Mouse (Mus musculus): ENCODE results near the gene Frat2. TPM values are rescaled to one million over a fixed set of nuclear protein-coding genes. Genes with fewer than 3 reads are reported as not detected.

Frat2 gene
- total RNA-seq, 4 experiments from 2014 or later, result 1.8 to 4.4 (median 3.8) TPM

GRCm38 (mm10) chr19:41844345-41844744, 3.6 kb downstream of the Frat2 start:
- no peak for DNase-seq

- DNase-seq, result no peak
These were observed 5.2 kb downstream of the Frat2 start for GRCm38 (mm10) chr19:41842706-41843105.

GRCm38 (mm10) chr19:41842196-41842595, 5.7 kb downstream of the Frat2 start:
- DNase-seq, result no peak

GRCm38 (mm10) chr19:41841105-41841750, 6.7 kb downstream of the Frat2 start:
- no peak for DNase-seq

GRCm38 (mm10) chr19:41839685-41840084, 8.2 kb downstream of the Frat2 start:
- no peak for DNase-seq

GRCm38 (mm10) chr19:41838808-41839207, 9.1 kb downstream of the Frat2 start:
- no peak for DNase-seq

- DNase-seq, result no peak
These were observed 10.0 kb downstream of the Frat2 start for GRCm38 (mm10) chr19:41837917-41838261.

GRCm38 (mm10) chr19:41837194-41837916, 10.6 kb downstream of the Frat2 start:
- DNase-seq, result no peak

- DNase-seq, result no peak
These were observed 11.2 kb downstream of the Frat2 start for GRCm38 (mm10) chr19:41836719-41837118.

- DNase-seq, result peak; percentile 29
These were observed 12.1 kb downstream of the Frat2 start for GRCm38 (mm10) chr19:41835816-41836215.

- no peak for DNase-seq
These were observed 12.5 kb downstream of the Frat2 start for GRCm38 (mm10) chr19:41835407-41835806.

- DNase-seq, result no peak
These were observed 15.3 kb downstream of the Frat2 start for GRCm38 (mm10) chr19:41832501-41833201.

GRCm38 (mm10) chr19:41831718-41832391, 16.1 kb downstream of the Frat2 start:
- DNase-seq, result peak; percentile 10

- peak; percentile 44 for DNase-seq
These were observed 16.8 kb downstream of the Frat2 start for GRCm38 (mm10) chr19:41831101-41831570.

GRCm38 (mm10) chr19:41830106-41831031, 17.6 kb downstream of the Frat2 start:
- peak; percentile 56 for DNase-seq

- peak; percentile 78 for DNase-seq
These were observed 18.4 kb downstream of the Frat2 start, which contains the start of gene Frat1 for GRCm38 (mm10) chr19:41829381-41830105. Frat1 (plus strand) TSS chr19:41829970.

GRCm38 (mm10) chr19:41828941-41829340, 19.0 kb downstream of the Frat2 start:
- no peak for DNase-seq

- DNase-seq, result no peak
These were observed 21.4 kb downstream of the Frat2 start for GRCm38 (mm10) chr19:41826529-41826928.

- DNase-seq, result no peak
These were observed 23.0 kb downstream of the Frat2 start for GRCm38 (mm10) chr19:41824950-41825349.

- no peak for DNase-seq
These were observed 25.3 kb downstream of the Frat2 start for GRCm38 (mm10) chr19:41822589-41822988.

GRCm38 (mm10) chr19:41821436-41821835, 26.5 kb downstream of the Frat2 start:
- DNase-seq, result no peak

All from adrenal gland, adult 8-10 months (tissue).